Mouse (Mus musculus) monocyte, adult 59 days (primary cell): ENCODE results near the gene Insm2. TPM values are rescaled to one million over a fixed set of nuclear protein-coding genes. Genes with fewer than 3 reads are reported as not detected.

Experiments used
- total RNA-seq, 2 experiments: library from RNA; stranded (reverse); gene quantifications; one replicate each; pipeline ENCODE4 v1.2.4; 2023

Gene Insm2
- not detected for total RNA-seq

GRCm38 (mm10) chr12:55598887-55599561 lies at the start of gene Insm2:
Insm2 (plus strand) TSS chr12:55599427.

DNA sequence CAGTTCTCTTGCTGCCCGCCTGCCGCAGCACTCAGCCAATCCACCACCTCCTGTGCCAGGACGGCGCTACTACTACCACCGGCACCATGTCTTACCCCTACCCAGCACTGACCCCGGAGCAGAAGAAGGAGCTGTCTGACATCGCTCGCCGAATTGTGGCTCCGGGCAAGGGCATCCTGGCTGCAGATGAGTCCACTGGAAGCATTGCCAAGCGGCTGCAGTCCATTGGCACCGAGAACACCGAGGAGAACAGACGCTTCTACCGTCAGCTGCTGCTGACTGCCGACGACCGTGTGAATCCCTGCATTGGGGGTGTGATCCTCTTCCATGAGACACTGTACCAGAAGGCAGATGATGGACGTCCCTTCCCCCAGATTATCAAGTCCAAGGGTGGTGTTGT lies 34.0 kb upstream of the Insm2 start, which contains the start of gene Aldoart2:
Aldoart2 (plus strand) TSS at position 34 of the 400 bp plus-strand sequence.

Other genes starting within 250 kb of the Insm2 start
- 100 to 1,000 TPM; 101 to 105 TPM for gene Psma6, start 215.2 kb upstream of the Insm2 start, total RNA-seq
- gene Nfkbia, start 106.8 kb upstream of the Insm2 start, total RNA-seq = 1,000 to 10,000 TPM; 1,015 to 1,017 TPM
- not detected for gene Aldoart2, start 34.2 kb upstream of the Insm2 start, total RNA-seq
- gene Ralgapa1, start 221.7 kb downstream of the Insm2 start, total RNA-seq = 10 to 100 TPM; 45.8 to 47.1 TPM
- 10 to 100 TPM; 15.7 to 23.7 TPM for gene Brms1l, start 236.9 kb downstream of the Insm2 start, total RNA-seq